Mouse (Mus musculus) hindbrain, embryonic 11.5 days (tissue): ENCODE measurements at regions not wholly inside any gene's neighbourhood (a gene's known extent, or its start where the extent isn't known, plus 50 kb on each side); places are given as distances from the start of the nearest gene placed in this dataset.

Experiments used
- ATAC-seq: fragments of 200-750 bp; cut with Nextera tagmentation; 2 replicates; pipeline ENCODE4 v1.8.0; 2017; ENCODE audit warnings: mild to moderate bottlenecking, moderate TSS enrichment, moderate library complexity; ENCODE audit not compliant: low FRiP score
- DNase-seq: peaks from one replicate; pipeline ENCODE4 v3.0.0-alpha.2; 2015; ENCODE audit warnings: low spot score
- H3K27ac ChIP-seq: fragments of 300-500 bp; sonication (generic); 2 replicates; pipeline ENCODE4 v1.5.1; 2014; ENCODE audit warnings: mild to moderate bottlenecking, low read depth, low read length
- H3K27me3 ChIP-seq: fragments of 300-500 bp; sonication (generic); 2 replicates; pipeline ENCODE4 v1.6.1; 2014; ENCODE audit warnings: mild to moderate bottlenecking, low read length, moderate library complexity, mixed read lengths; ENCODE audit not compliant: control insufficient read depth, insufficient read depth
- H3K36me3 ChIP-seq: fragments of 300-500 bp; sonication (generic); 2 replicates; pipeline ENCODE4 v1.6.1; 2014; ENCODE audit warnings: mild to moderate bottlenecking, low read length, moderate library complexity, mixed read lengths; ENCODE audit not compliant: control insufficient read depth, insufficient read depth
- H3K4me1 ChIP-seq: fragments of 300-500 bp; sonication (generic); replicated peaks from 2 replicates; pipeline ENCODE4 v1.6.1; 2014; ENCODE audit warnings: low read length, mixed read lengths; ENCODE audit not compliant: control insufficient read depth, insufficient read depth
- H3K4me2 ChIP-seq: fragments of 300-500 bp; sonication (generic); replicated peaks from 2 replicates; pipeline ENCODE4 v1.6.1; 2014; ENCODE audit warnings: mild to moderate bottlenecking, low read depth, low read length
- H3K4me3 ChIP-seq: fragments of 300-500 bp; sonication (generic); 2 replicates; pipeline ENCODE4 v1.5.1; 2014; ENCODE audit warnings: low read depth, low read length
- H3K9ac ChIP-seq: fragments of 300-500 bp; sonication (generic); 2 replicates; pipeline ENCODE4 v1.6.1; 2014; ENCODE audit warnings: low read depth, low read length
- H3K9me3 ChIP-seq: fragments of 300-500 bp; sonication (generic); 2 replicates; pipeline ENCODE4 v1.6.1; 2016; ENCODE audit warnings: low read length; ENCODE audit not compliant: control insufficient read depth
- WGBS: fragments of 180-500 bp; shearing (Covaris S2); extraction: QIAGEN DNeasy Blood & Tissue Kit; methylation state at CpG from one replicate; pipeline ENCODE4 v1.1.7; 2014; 5-methylcytosine and 5-hydroxymethylcytosine counted together

GRCm38 (mm10) chr11:15769651-15770617, 487.6 kb upstream of the Vstm2a start:
- DNase-seq (no peak), ATAC-seq (no peak)
- no peak overlapping the region for H3K4me3 ChIP-seq
- WGBS = 68% methylated on average over 3 of the region's 3 CpGs
- H3K4me2 ChIP-seq = no peak overlapping the region
- H3K27ac ChIP-seq = no peak overlapping the region
- no peaks in the 10 kb centered on the region for H3K9me3 ChIP-seq
- no peak overlapping the region for H3K9ac ChIP-seq
- H3K27me3 ChIP-seq = no peaks in the 10 kb centered on the region
- H3K36me3 ChIP-seq = no peaks in the 10 kb centered on the region
- H3K4me1 ChIP-seq = no peaks in the 10 kb centered on the region
